Mouse (Mus musculus): ENCODE measurements around the gene Olfr486. TPM values are rescaled to one million over a fixed set of nuclear protein-coding genes. Genes with fewer than 3 reads are reported as not detected.
"Not testable (repeated sequence)": the region's sequence is repeated elsewhere in the genome, so short reads cannot be mapped to it uniquely, and the experiment has no call there.

Olfr486 gene
- polyA plus RNA-seq (2015; fragmentation: Nextera tagmentation; extraction: Ambion mirVana), result not detected in 2 replicates

DNA sequence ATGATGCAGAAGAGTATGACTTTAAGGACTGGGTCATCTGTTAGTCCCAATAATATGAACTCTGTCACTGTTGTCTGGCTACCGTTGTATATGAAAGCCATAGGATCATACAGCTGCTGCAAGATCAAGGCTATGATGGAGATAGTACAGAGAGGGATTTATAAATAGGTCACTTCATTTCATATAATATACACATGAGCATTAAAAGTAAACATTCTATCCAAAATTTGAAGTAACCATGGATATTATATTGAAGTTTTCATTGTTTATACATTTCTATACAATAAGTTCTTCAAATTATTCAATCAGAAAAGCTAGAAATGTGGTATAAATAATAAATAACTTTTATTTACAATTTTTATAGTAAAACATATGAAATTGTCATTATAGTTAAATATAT lies at the start of gene Olfr486:
TSS of gene Olfr486 (minus strand) at position 101 of the 400 bp plus-strand sequence.
- not testable (repeated sequence) for H3K4me3 ChIP-seq (ENCODE audit: low read depth, low read length); DNase-seq (ENCODE audit: low spot score); H3K27ac ChIP-seq (ENCODE audit: low read length); H3K27me3 ChIP-seq (replicated peaks; ENCODE audit: insufficient read depth, low read length); H3K36me3 ChIP-seq (ENCODE audit: insufficient read depth, low read length); H3K4me1 ChIP-seq (ENCODE audit: insufficient read depth, low read depth, low read length); H3K9ac ChIP-seq (replicated peaks; ENCODE audit: low read depth); H3K9me3 ChIP-seq (ENCODE audit: low read length); H3K4me2 ChIP-seq (replicated peaks; ENCODE audit: low read depth, low read length); ATAC-seq
- WGBS, result 86% methylated on average over 1 of the region's 1 CpGs

DNA sequence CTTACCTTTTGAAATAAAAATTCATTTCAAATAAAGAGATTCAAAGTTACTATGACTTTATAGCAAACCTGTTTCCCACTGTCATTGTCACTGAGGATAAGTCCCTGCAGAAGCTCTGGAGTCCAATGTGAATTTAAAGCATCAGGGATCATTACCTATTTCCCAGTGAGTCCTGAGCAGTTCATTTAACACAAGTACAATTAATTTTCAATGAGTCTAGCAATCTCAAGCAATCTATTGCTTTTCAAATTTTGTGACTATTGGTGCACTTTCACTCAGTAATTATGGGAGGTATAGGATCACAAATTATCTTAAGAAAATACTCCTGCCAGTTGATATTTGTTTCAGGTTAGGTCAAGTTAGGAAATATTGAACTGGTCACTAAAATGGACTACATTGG lies 42.0 kb upstream of the Olfr486 start, which contains the start of gene Olfr487:
TSS of gene Olfr487 (minus strand) at position 101 of the 400 bp plus-strand sequence.
- not testable (repeated sequence) for H3K27ac ChIP-seq (ENCODE audit: low read length); H3K27me3 ChIP-seq (replicated peaks; ENCODE audit: insufficient read depth, low read length); H3K4me1 ChIP-seq (ENCODE audit: insufficient read depth, low read depth, low read length); ATAC-seq; H3K36me3 ChIP-seq (ENCODE audit: insufficient read depth, low read length); H3K4me2 ChIP-seq (replicated peaks; ENCODE audit: low read depth, low read length); H3K9ac ChIP-seq (replicated peaks; ENCODE audit: low read depth); DNase-seq (ENCODE audit: low spot score); H3K9me3 ChIP-seq (ENCODE audit: low read length); H3K4me3 ChIP-seq (ENCODE audit: low read depth, low read length)

DNA sequence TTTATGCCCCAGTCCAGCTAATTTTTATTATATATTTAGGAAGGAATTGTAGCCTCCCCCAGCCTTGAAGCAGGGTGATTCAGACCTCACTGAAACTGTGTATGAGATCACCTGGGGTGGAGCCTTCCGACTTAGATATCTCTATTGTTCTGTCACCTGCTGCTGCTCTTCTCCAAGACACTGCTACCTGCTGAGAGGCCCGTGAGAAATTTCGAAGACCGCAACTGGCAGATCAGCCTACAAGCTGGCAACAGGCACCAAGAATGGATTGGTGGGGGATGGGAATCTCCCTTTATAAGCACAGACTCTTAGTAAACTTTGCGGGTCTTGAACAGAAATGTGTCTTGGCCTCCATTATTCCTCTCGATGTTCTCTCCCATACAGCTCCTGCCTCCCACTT lies 24.4 kb upstream of the Olfr486 start:
- DNase-seq (ENCODE audit: low spot score) (no peak), ATAC-seq (no peak)
- Histone ChIP-seq H3K9ac (replicated peaks; ENCODE audit: low read depth) (no peak overlapping the region), H3K4me3 (ENCODE audit: low read depth, low read length) (no peak overlapping the region), H3K4me2 (replicated peaks; ENCODE audit: low read depth, low read length) (no peak overlapping the region), H3K36me3 (ENCODE audit: insufficient read depth, low read length) (no peaks in the 10 kb centered on the region), H3K4me1 (ENCODE audit: insufficient read depth, low read depth, low read length) (no peaks in the 10 kb centered on the region), H3K27me3 (replicated peaks; ENCODE audit: insufficient read depth, low read length) (no peaks in the 10 kb centered on the region), H3K9me3 (ENCODE audit: low read length) (no peaks in the 10 kb centered on the region), H3K27ac (ENCODE audit: low read length) (no peak overlapping the region)
- 68% methylated on average over 6 of the region's 6 CpGs for WGBS
- no peak for TF ChIP-seq EP300 (IDR thresholded peaks at IDR 0.05)
- no peak for TF ChIP-seq CTCF (IDR thresholded peaks at IDR 0.05)

DNA sequence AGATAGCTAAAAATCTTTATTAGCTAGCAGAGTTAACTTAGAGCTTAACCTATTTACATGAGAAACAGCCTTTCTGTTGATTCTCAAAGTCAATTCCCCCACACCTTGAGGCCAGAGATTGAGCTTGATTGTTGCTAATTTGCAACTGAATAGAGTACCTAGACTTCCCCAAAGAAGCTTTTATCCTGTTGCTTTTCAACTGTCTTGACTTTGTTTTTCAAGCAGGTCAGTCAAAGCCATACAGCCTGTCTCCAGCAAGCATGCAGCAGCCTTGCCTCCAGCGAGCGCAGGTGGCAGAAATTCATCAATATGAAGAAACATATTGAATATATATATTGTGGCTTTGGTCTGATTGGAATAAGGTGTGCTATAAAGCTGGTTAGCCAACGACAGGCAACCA lies 23.8 kb upstream of the Olfr486 start:
- not testable (repeated sequence) for H3K9me3 ChIP-seq (ENCODE audit: low read length); H3K27me3 ChIP-seq (replicated peaks; ENCODE audit: insufficient read depth, low read length); DNase-seq (ENCODE audit: low spot score); H3K9ac ChIP-seq (replicated peaks; ENCODE audit: low read depth); H3K4me1 ChIP-seq (ENCODE audit: insufficient read depth, low read depth, low read length); H3K4me2 ChIP-seq (replicated peaks; ENCODE audit: low read depth, low read length); ATAC-seq; H3K4me3 ChIP-seq (ENCODE audit: low read depth, low read length); H3K27ac ChIP-seq (ENCODE audit: low read length); H3K36me3 ChIP-seq (ENCODE audit: insufficient read depth, low read length)
- WGBS, result 58% methylated on average over 3 of the region's 3 CpGs

DNA sequence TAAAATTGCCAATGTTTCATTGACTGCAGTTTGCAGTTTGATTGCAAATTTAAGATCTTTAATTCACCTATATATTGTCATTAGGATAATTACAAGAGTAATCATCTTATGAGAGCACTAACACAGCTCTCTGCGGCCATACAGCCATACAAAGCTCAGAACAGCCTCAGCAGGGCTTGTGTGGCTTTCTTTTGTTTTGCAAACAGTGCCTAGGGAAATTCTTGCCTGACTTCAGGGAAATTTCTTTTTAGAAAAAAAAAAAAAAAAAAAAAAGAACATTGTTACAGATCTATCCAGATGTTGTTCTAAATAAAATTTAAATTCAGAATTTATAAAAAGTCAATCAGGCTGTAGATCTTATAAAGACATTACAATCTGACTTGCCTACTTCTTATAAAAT lies 20.2 kb upstream of the Olfr486 start:
- not testable (repeated sequence) for H3K27ac ChIP-seq (ENCODE audit: low read length); H3K27me3 ChIP-seq (replicated peaks; ENCODE audit: insufficient read depth, low read length); H3K9me3 ChIP-seq (ENCODE audit: low read length); H3K4me3 ChIP-seq (ENCODE audit: low read depth, low read length); ATAC-seq; H3K9ac ChIP-seq (replicated peaks; ENCODE audit: low read depth); H3K36me3 ChIP-seq (ENCODE audit: insufficient read depth, low read length); H3K4me1 ChIP-seq (ENCODE audit: insufficient read depth, low read depth, low read length); H3K4me2 ChIP-seq (replicated peaks; ENCODE audit: low read depth, low read length); DNase-seq (ENCODE audit: low spot score)
- 51% methylated on average over 1 of the region's 1 CpGs for WGBS

DNA sequence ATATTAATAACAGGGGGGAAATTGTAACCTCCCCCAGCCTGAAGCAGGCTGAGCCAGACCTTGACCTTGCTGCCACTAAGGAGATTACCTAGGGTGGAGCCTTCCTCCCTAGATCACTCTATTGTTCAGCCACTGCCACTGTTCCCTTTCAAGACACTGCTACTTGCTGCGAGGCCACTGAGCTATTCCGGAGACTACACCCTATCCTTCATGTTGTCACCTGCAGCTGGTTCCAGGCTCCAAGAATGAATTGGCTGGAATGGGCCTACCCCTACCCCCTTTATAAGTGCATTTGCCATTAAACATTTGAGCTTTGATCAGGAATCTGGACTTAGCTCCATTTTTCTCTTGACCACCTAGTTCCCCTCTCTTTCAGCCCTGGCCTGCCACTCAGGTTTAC lies 18.7 kb upstream of the Olfr486 start:
- 86% methylated on average over 2 of the region's 2 CpGs for WGBS
- H3K27ac ChIP-seq (ENCODE audit: low read length); ATAC-seq; H3K4me3 ChIP-seq (ENCODE audit: low read depth, low read length); H3K4me1 ChIP-seq (ENCODE audit: insufficient read depth, low read depth, low read length); H3K27me3 ChIP-seq (replicated peaks; ENCODE audit: insufficient read depth, low read length); H3K36me3 ChIP-seq (ENCODE audit: insufficient read depth, low read length); H3K9ac ChIP-seq (replicated peaks; ENCODE audit: low read depth); DNase-seq (ENCODE audit: low spot score); H3K9me3 ChIP-seq (ENCODE audit: low read length); H3K4me2 ChIP-seq (replicated peaks; ENCODE audit: low read depth, low read length): not testable (repeated sequence)

DNA sequence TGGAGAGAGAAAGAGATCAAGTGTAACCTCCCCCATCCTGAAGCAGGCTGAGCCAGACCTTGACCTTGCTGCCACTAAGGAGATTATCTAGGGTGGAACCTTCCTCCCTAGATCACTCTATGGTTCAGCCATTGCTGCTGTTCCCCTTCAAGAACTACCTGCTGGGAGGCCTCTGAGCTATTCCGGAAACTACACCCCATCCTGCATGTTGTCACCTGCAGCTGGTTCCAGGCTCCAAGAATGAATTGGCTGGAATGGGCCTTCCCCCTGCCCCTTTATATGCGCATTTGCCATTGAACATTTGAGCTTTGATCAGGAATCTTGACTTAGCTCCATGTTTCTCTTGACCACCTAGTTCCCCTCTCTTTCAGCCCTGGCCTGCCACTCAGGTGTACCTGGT lies 12.7 kb upstream of the Olfr486 start:
- H3K4me3 ChIP-seq (ENCODE audit: low read depth, low read length); H3K4me2 ChIP-seq (replicated peaks; ENCODE audit: low read depth, low read length); H3K36me3 ChIP-seq (ENCODE audit: insufficient read depth, low read length); DNase-seq (ENCODE audit: low spot score); H3K27ac ChIP-seq (ENCODE audit: low read length); H3K4me1 ChIP-seq (ENCODE audit: insufficient read depth, low read depth, low read length); H3K9ac ChIP-seq (replicated peaks; ENCODE audit: low read depth); H3K27me3 ChIP-seq (replicated peaks; ENCODE audit: insufficient read depth, low read length); ATAC-seq; H3K9me3 ChIP-seq (ENCODE audit: low read length): not testable (repeated sequence)
- WGBS, result 85% methylated on average over 2 of the region's 2 CpGs

DNA sequence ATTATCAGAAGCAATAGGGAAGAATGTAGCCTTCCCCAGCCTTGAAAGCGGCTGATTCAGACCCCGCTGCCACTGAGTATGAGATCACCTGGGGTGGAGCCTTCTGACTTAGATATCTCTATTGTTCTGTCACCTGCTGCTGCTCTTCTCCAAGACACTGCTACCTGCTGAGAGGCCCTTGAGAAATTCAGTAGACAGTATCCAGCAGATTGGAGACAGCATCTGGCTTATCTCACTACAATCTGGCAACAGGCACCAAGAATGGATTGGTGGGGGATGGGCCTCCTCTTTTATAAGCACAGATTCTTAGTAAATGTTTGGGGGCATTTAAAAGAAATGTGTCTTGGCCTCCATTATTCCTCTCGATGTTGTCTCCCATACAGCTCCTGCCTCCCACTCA lies 11.9 kb upstream of the Olfr486 start:
- H3K4me3 ChIP-seq (ENCODE audit: low read depth, low read length); H3K36me3 ChIP-seq (ENCODE audit: insufficient read depth, low read length); DNase-seq (ENCODE audit: low spot score); ATAC-seq; H3K27ac ChIP-seq (ENCODE audit: low read length); H3K27me3 ChIP-seq (replicated peaks; ENCODE audit: insufficient read depth, low read length); H3K4me2 ChIP-seq (replicated peaks; ENCODE audit: low read depth, low read length); H3K9ac ChIP-seq (replicated peaks; ENCODE audit: low read depth); H3K9me3 ChIP-seq (ENCODE audit: low read length); H3K4me1 ChIP-seq (ENCODE audit: insufficient read depth, low read depth, low read length): not testable (repeated sequence)
- WGBS, result 71% methylated on average over 3 of the region's 3 CpGs
